ENCODE assay signal across 8 mouse cellular contexts in the genomic region with DNA sequence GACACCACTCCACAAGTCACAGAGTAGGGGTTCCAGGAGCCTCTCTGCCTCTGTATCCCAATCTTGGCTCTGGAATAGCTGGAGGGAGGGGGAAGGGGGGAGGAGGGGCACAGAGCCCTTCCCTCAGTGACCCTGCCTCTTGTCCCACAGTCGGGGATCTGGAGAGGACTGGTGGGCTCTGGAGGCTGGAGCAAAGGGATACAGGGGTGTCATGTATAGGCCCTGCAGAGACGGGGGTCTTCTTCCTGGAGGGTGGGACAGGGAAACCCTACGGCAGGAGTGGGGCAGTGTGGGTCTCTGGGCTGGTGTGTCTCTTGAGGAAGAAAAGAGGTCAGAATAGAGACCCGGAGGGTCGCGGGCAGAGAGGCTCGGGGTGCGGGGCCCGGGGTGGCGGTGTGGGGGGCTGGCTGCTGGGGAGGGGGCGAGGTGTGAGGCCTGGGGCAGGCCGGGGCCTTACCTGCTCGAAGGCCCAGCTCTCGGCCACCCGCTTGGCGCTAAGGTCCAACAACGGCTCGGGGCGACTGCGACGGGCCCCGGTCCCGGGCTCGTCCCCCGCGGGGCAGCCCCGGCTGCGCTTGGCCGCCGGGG. TPM values are rescaled to one million over a fixed set of nuclear protein-coding genes. Genes with fewer than 3 reads are reported as not detected.
DNase-seq lines count a peak whose midpoint lies in the region; ATAC-seq and TF ChIP-seq lines count a peak whose summit lies in the region.

No protein-coding gene starts in this region.

- H3K4me2 ChIP-seq in heart, postnatal 0 days (ENCODE audit: low read depth, low read length): peak overlapping the region; percentile 89
- H3K4me2 ChIP-seq in liver, embryonic 15.5 days: peak overlapping the region; percentile 94

- H3K9ac ChIP-seq in heart, adult 2 months (ENCODE audit: low read depth, low read length): peak overlapping the region; percentile 93
- H3K9ac ChIP-seq in heart, postnatal 0 days (replicated peaks; ENCODE audit: low read depth, low read length): peak overlapping the region; percentile 99
- peak overlapping the region; percentile 93 for H3K9ac ChIP-seq in liver, embryonic 15.5 days

- intact Hi-C loops in heart, adult 2 months (cut with DNase I): loop anchor here (2.0 kb wide), 1 partner anchor 20 kb away; a partner anchor contains a TSS
- intact Hi-C loops in heart, postnatal 36 days (cut with DNase I): loop anchor here (10.0 kb wide), 1 partner anchor 48 kb away; no protein-coding TSS in a partner anchor

- DNase-seq in heart, adult 2 months: peak in 1 of 2 experiments; percentile 13
- no peak for DNase-seq in heart, postnatal 36 days
- peak; percentile 35 for DNase-seq in adipocyte (ENCODE audit: low spot score)
- no peak for DNase-seq in heart, postnatal 0 days (ENCODE audit: low spot score)
- peak; percentile 43 for DNase-seq in testis, postnatal 14 days (ENCODE audit: low spot score)
- no peak for DNase-seq in Muller cell, postnatal 12 days (ENCODE audit: inconsistent ontology term)
- DNase-seq in adrenal gland, postnatal 36 days: no peak

- H3K27ac ChIP-seq in heart, adult 2 months: peak overlapping the region; percentile 95
- peak overlapping the region; percentile 85 for H3K27ac ChIP-seq in heart, postnatal 0 days (ENCODE audit: low read depth)
- H3K27ac ChIP-seq in liver, embryonic 15.5 days (replicated peaks): peak overlapping the region; percentile 67

- peaks cover 9% of the 10 kb centered on the region for H3K4me1 ChIP-seq in heart, adult 2 months (ENCODE audit: control insufficient read depth, insufficient read depth, low read length)
- peaks cover 13% of the 10 kb centered on the region; the same call in 1 of the 2 replicates for H3K4me1 ChIP-seq in heart, postnatal 0 days (ENCODE audit: control insufficient read depth, insufficient read depth)
- H3K4me1 ChIP-seq in liver, embryonic 15.5 days (replicated peaks): peaks cover 27% of the 10 kb centered on the region

- TF ChIP-seq POLR2A in heart, adult 2 months (IDR thresholded peaks at IDR 0.05; ENCODE audit: insufficient read depth, low read depth, low read length): no peak

- H3K36me3 ChIP-seq in heart, adult 2 months (ENCODE audit: control insufficient read depth, insufficient read depth, low read length): no peaks in the 10 kb centered on the region
- H3K36me3 ChIP-seq in heart, postnatal 0 days (replicated peaks; ENCODE audit: control insufficient read depth, insufficient read depth, low read length): 0 out of 2 replicates have a peak, but pooled peaks cover 11% of the 10 kb centered on the region
- no peaks in the 10 kb centered on the region for H3K36me3 ChIP-seq in liver, embryonic 15.5 days (replicated peaks)

- peaks cover 2% of the 10 kb centered on the region; the same call in 1 of the 2 replicates for H3K79me2 ChIP-seq in heart, adult 2 months (replicated peaks; ENCODE audit: control insufficient read depth, insufficient read depth, low read length)

- TF ChIP-seq CTCF in heart, adult 2 months (IDR thresholded peaks at IDR 0.05): no peak
- TF ChIP-seq CTCF in heart, postnatal 0 days (IDR thresholded peaks at IDR 0.05; ENCODE audit: low read depth): no peak

- H3K27me3 ChIP-seq in heart, adult 2 months (ENCODE audit: control insufficient read depth, insufficient read depth, low read length): no peaks in the 10 kb centered on the region
- no peaks in the 10 kb centered on the region for H3K27me3 ChIP-seq in heart, postnatal 0 days (ENCODE audit: control insufficient read depth, insufficient read depth, low read length)
- no peaks in the 10 kb centered on the region for H3K27me3 ChIP-seq in liver, embryonic 15.5 days

- ATAC-seq in heart, postnatal 0 days (ENCODE audit: insufficient read depth, low read depth): peak; percentile 1
- no peak for ATAC-seq in liver, embryonic 15.5 days (ENCODE audit: insufficient read depth)

- H3K9me3 ChIP-seq in heart, postnatal 0 days (replicated peaks; ENCODE audit: control insufficient read depth, low read length): no peaks in the 10 kb centered on the region
- no peaks in the 10 kb centered on the region for H3K9me3 ChIP-seq in liver, embryonic 15.5 days (replicated peaks)

- H3K4me3 ChIP-seq in heart, adult 2 months: peak overlapping the region; percentile 88
- H3K4me3 ChIP-seq in heart, postnatal 0 days (ENCODE audit: low read depth, low read length): peak overlapping the region; percentile 99
- peak overlapping the region; percentile 90 for H3K4me3 ChIP-seq in liver, embryonic 15.5 days (replicated peaks)

- under 1% methylated on average over 29 of the region's 30 CpGs for WGBS in heart, adult 2 months
- WGBS in heart, postnatal 0 days: 0% methylated on average over 29 of the region's 30 CpGs
- under 1% methylated on average over 27 of the region's 30 CpGs for WGBS in liver, embryonic 15.5 days (ENCODE audit: insufficient replicate concordance)

- TF ChIP-seq EP300 in heart, adult 2 months (IDR thresholded peaks at IDR 0.05; ENCODE audit: insufficient read depth, low read depth, low read length): no peak
- TF ChIP-seq EP300 in heart, postnatal 0 days (IDR thresholded peaks at IDR 0.05; ENCODE audit: low read depth): no peak

RNA-seq across cellular contexts. Expression of a gene that starts 0.4 kb away (rescaled TPM):
- total RNA-seq in heart, adult 2 months (2021): 1 to 10 TPM; 6.8 to 8.2 TPM
- polyA plus RNA-seq in heart, adult 2 months (2012; rRNA removed): 7.6 and 10.4 TPM in 2 replicates
- 10 to 100 TPM in 1 of 2 experiments, 1 to 10 TPM in 1; 9.5 to 11.0 TPM for total RNA-seq in heart, postnatal 36 days (2021)
- 23.8 and 31.4 TPM in 2 replicates for total RNA-seq in heart, postnatal 0 days (2014; rRNA removed; ENCODE audit: low replicate concordance)
- polyA plus RNA-seq in heart, postnatal 0 days (2015; fragmentation: Nextera tagmentation; extraction: Ambion mirVana): 4.6 and 5.8 TPM in 2 replicates
- 2.0 and 2.5 TPM in 2 replicates for polyA plus RNA-seq in liver, embryonic 15.5 days (2015; fragmentation: Nextera tagmentation; extraction: Ambion mirVana)
- total RNA-seq in adrenal gland, postnatal 36 days (2021): 10 to 100 TPM; 40.1 to 47.6 TPM

RNA-seq across cellular contexts. Expression of a gene that starts 13.0 kb away (rescaled TPM):
- total RNA-seq in heart, adult 2 months (2021): 100 to 1,000 TPM; 206 to 249 TPM
- 144 and 158 TPM in 2 replicates for polyA plus RNA-seq in heart, adult 2 months (2012; rRNA removed)
- 100 to 1,000 TPM; 231 to 232 TPM for total RNA-seq in heart, postnatal 36 days (2021)
- total RNA-seq in heart, postnatal 0 days (2014; rRNA removed; ENCODE audit: low replicate concordance): 90.3 and 93.2 TPM in 2 replicates
- polyA plus RNA-seq in heart, postnatal 0 days (2015; fragmentation: Nextera tagmentation; extraction: Ambion mirVana): 382 and 414 TPM in 2 replicates
- polyA plus RNA-seq in liver, embryonic 15.5 days (2015; fragmentation: Nextera tagmentation; extraction: Ambion mirVana): 176 and 183 TPM in 2 replicates
- 100 to 1,000 TPM; 267 to 283 TPM for total RNA-seq in adrenal gland, postnatal 36 days (2021)

RNA-seq across cellular contexts. Expression of a gene that starts 20.6 kb away (rescaled TPM):
- 10 to 100 TPM; 10.8 to 12.0 TPM for total RNA-seq in heart, adult 2 months (2021)
- polyA plus RNA-seq in heart, adult 2 months (2012; rRNA removed): 13.6 and 20.8 TPM in 2 replicates
- total RNA-seq in heart, postnatal 36 days (2021): 10 to 100 TPM; 10.1 to 12.3 TPM
- 25.8 and 74.7 TPM in 2 replicates for total RNA-seq in heart, postnatal 0 days (2014; rRNA removed; ENCODE audit: low replicate concordance)
- 37.3 and 39.2 TPM in 2 replicates for polyA plus RNA-seq in heart, postnatal 0 days (2015; fragmentation: Nextera tagmentation; extraction: Ambion mirVana)
- polyA plus RNA-seq in liver, embryonic 15.5 days (2015; fragmentation: Nextera tagmentation; extraction: Ambion mirVana): 28.6 and 30.5 TPM in 2 replicates
- total RNA-seq in adrenal gland, postnatal 36 days (2021): 10 to 100 TPM; 29.0 to 45.3 TPM

RNA-seq across cellular contexts. Expression of a gene that starts 33.7 kb away (rescaled TPM):
- 1 to 10 TPM; 5.0 to 8.1 TPM for total RNA-seq in heart, adult 2 months (2021)
- polyA plus RNA-seq in heart, adult 2 months (2012; rRNA removed): 19.9 and 20.8 TPM in 2 replicates
- total RNA-seq in heart, postnatal 36 days (2021): 10 to 100 TPM in 1 of 2 experiments, 1 to 10 TPM in 1; 7.5 to 11.0 TPM
- 7.0 and 14.4 TPM in 2 replicates for total RNA-seq in heart, postnatal 0 days (2014; rRNA removed; ENCODE audit: low replicate concordance)
- 12.2 and 12.7 TPM in 2 replicates for polyA plus RNA-seq in heart, postnatal 0 days (2015; fragmentation: Nextera tagmentation; extraction: Ambion mirVana)
- 7.3 and 7.7 TPM in 2 replicates for polyA plus RNA-seq in liver, embryonic 15.5 days (2015; fragmentation: Nextera tagmentation; extraction: Ambion mirVana)
- 10 to 100 TPM; 20.2 to 23.0 TPM for total RNA-seq in adrenal gland, postnatal 36 days (2021)

RNA-seq across cellular contexts. Expression of a gene that starts 51.5 kb away (rescaled TPM):
- 1 to 10 TPM in 1 of 2 experiments, not detected in 1; 1.9 TPM for total RNA-seq in heart, adult 2 months (2021)
- 0.61 TPM in 1 of 2 replicates, not detected in the other for polyA plus RNA-seq in heart, adult 2 months (2012; rRNA removed)
- total RNA-seq in heart, postnatal 36 days (2021): under 1 TPM; 0.80 to 0.95 TPM
- 1.4 TPM in 1 of 2 replicates, not detected in the other for total RNA-seq in heart, postnatal 0 days (2014; rRNA removed; ENCODE audit: low replicate concordance)
- polyA plus RNA-seq in heart, postnatal 0 days (2015; fragmentation: Nextera tagmentation; extraction: Ambion mirVana): 4.6 and 6.0 TPM in 2 replicates
- 0.31 TPM in 2 replicates for polyA plus RNA-seq in liver, embryonic 15.5 days (2015; fragmentation: Nextera tagmentation; extraction: Ambion mirVana)
- 1 to 10 TPM in 1 of 2 experiments, not detected in 1; 2.3 TPM for total RNA-seq in adrenal gland, postnatal 36 days (2021)

Comparison
In these comparisons a context has a peak if more than half of its experiments do, and no peak if none do; other contexts are left out.
1. DNase-seq: peak in adipocyte (single experiment) and testis, postnatal 14 days (single experiment); none in heart, postnatal 36 days (0 of 2), heart, postnatal 0 days (single experiment), Muller cell, postnatal 12 days (single experiment) and adrenal gland, postnatal 36 days (0 of 2).
2. Peak in every context shown above with its lines, with median percentiles within 50 percentile points of each other: H3K27ac ChIP-seq, H3K4me3 ChIP-seq and H3K9ac ChIP-seq.